14 mouse cellular contexts compared by ENCODE assay signal in the genomic region with DNA sequence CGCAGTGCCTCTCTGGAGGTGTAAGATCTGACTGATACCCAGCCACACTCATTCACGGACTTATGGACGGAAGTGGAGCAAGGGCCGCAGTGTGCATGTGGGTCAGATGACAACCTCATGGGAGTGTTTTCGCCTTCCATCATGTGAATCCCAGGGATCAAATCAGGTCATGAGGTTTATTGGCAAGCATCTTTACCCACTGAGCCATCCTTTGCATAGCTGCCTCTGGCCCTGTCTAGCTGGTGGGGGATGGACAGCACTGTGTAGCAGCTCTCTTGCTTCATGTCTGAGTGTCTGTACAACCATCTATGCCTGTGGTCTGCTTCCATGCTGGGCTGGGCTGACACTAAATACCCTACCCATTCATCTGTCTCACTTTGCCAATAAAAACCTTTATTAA.
DNase-seq lines count a peak whose midpoint lies in the region; ATAC-seq lines count a peak whose summit lies in the region.
"Had no signal": no experiment of that assay in that cellular context is flagged by ENCODE, and none has a peak within 500 bp of the region (broad histone marks: within the 10 kb centered on the region; RNA-seq: fewer than 3 reads in every experiment).

No protein-coding gene starts in this region.

- no peak overlapping the region for H3K9ac ChIP-seq in neural tube, embryonic 12.5 days
- H3K9ac ChIP-seq in neural tube, embryonic 15.5 days (replicated peaks) = no peak overlapping the region
- H3K9ac ChIP-seq: heart, embryonic 15.5 days had no signal

- H3K27me3 ChIP-seq in neural tube, embryonic 12.5 days (replicated peaks) = no peaks in the 10 kb centered on the region
- no peaks in the 10 kb centered on the region for H3K27me3 ChIP-seq in neural tube, embryonic 15.5 days (replicated peaks)
- H3K27me3 ChIP-seq: heart, embryonic 15.5 days had no signal

- 44% methylated on average over 5 of the region's 5 CpGs for WGBS in neural tube, embryonic 12.5 days
- WGBS in neural tube, embryonic 15.5 days = 66% methylated on average over 5 of the region's 5 CpGs

- H3K4me2 ChIP-seq in neural tube, embryonic 12.5 days (replicated peaks) = no peak overlapping the region
- no peak overlapping the region for H3K4me2 ChIP-seq in neural tube, embryonic 15.5 days
- H3K4me2 ChIP-seq: heart, embryonic 15.5 days had no signal

- H3K9me3 ChIP-seq in neural tube, embryonic 12.5 days = no peaks in the 10 kb centered on the region
- H3K9me3 ChIP-seq in neural tube, embryonic 15.5 days (replicated peaks) = no peaks in the 10 kb centered on the region
- H3K9me3 ChIP-seq: heart, embryonic 15.5 days had no signal

- H3K27ac ChIP-seq in neural tube, embryonic 12.5 days = 0 out of 2 replicates have a peak overlapping the region, but pooled peaks have one; percentile 32
- no peak overlapping the region for H3K27ac ChIP-seq in neural tube, embryonic 15.5 days (replicated peaks)
- H3K27ac ChIP-seq: heart, embryonic 15.5 days had no signal

- no peaks in the 10 kb centered on the region for H3K36me3 ChIP-seq in neural tube, embryonic 12.5 days
- H3K36me3 ChIP-seq in neural tube, embryonic 15.5 days = no peaks in the 10 kb centered on the region
- H3K36me3 ChIP-seq: heart, embryonic 15.5 days had no signal

- peaks cover 55% of the 10 kb centered on the region for H3K4me1 ChIP-seq in neural tube, embryonic 12.5 days
- peaks cover 42% of the 10 kb centered on the region for H3K4me1 ChIP-seq in neural tube, embryonic 15.5 days

- intact Hi-C loops in heart, postnatal 10 days (cut with DNase I) = no loop called here
- intact Hi-C loops in heart, postnatal 14 days (cut with DNase I) = no loop called here

- H3K4me3 ChIP-seq in neural tube, embryonic 12.5 days = no peak overlapping the region
- H3K4me3 ChIP-seq in neural tube, embryonic 15.5 days (replicated peaks) = no peak overlapping the region
- H3K4me3 ChIP-seq: heart, embryonic 15.5 days had no signal

- no peak for ATAC-seq in neural tube, embryonic 12.5 days (ENCODE audit: low FRiP score, low read depth)
- ATAC-seq in neural tube, embryonic 15.5 days (ENCODE audit: low FRiP score) = no peak; the same call in 1 of the 2 replicates
- no peak for ATAC-seq in monocyte, adult 5-6 weeks (replicated peaks; ENCODE audit: insufficient number of reproducible peaks, low FRiP score, low TSS enrichment, poor library complexity, severe bottlenecking)
- ATAC-seq: intestine, postnatal 0 days had no signal

- DNase-seq in cerebellum, postnatal 10 days = peak; percentile 55 to 61
- no peak for DNase-seq in cerebellum, adult 11-12 months
- DNase-seq in heart, postnatal 10 days = peak; percentile 55 to 58
- DNase-seq in heart, postnatal 14 days = no peak
- DNase-seq in adrenal gland, postnatal 36 days = no peak
- DNase-seq: adrenal gland, postnatal 14 days; kidney, postnatal 4 days; liver; lung, postnatal 10 days had no signal

Comparison
In these comparisons a context has a peak if more than half of its experiments do, and no peak if none do; other contexts are left out.
1. DNase-seq: peak in cerebellum, postnatal 10 days (2 of 2) and heart, postnatal 10 days (2 of 2); none in cerebellum, adult 11-12 months (single experiment), heart, postnatal 14 days (0 of 2) and adrenal gland, postnatal 36 days (0 of 2).